Mouse (Mus musculus): ENCODE results near the gene Pard3. TPM values are rescaled to one million over a fixed set of nuclear protein-coding genes. Genes with fewer than 3 reads are reported as not detected.

Pard3 gene
- polyA plus RNA-seq, 1 experiment from 2014 or later = 12.7 TPM

- WGBS = 30% methylated on average over 7 of the region's 7 CpGs
- Histone ChIP-seq H3K27me3 (ENCODE audit: control insufficient read depth, insufficient read depth, low read length) (no peaks in the 10 kb centered on the region), H3K27ac (ENCODE audit: low read length) (no peak overlapping the region), H3K36me3 (ENCODE audit: control insufficient read depth, insufficient read depth) (no peaks in the 10 kb centered on the region), H3K4me2 (ENCODE audit: low read depth, low read length) (no peak overlapping the region), H3K4me3 (ENCODE audit: low read length) (no peak overlapping the region), H3K9me3 (replicated peaks; ENCODE audit: control insufficient read depth, low read length) (no peaks in the 10 kb centered on the region), H3K4me1 (ENCODE audit: control insufficient read depth, insufficient read depth, low read length) (peaks cover 36% of the 10 kb centered on the region), H3K9ac (ENCODE audit: low read length) (no peak overlapping the region)
- ATAC-seq (replicated peaks; ENCODE audit: extremely low read depth, insufficient read depth, low FRiP score) = no peak
These were observed 126.7 kb downstream of the Pard3 start for GRCm38 (mm10) chr8:127190350-127190749.

- Histone ChIP-seq H3K27me3 (ENCODE audit: control insufficient read depth, insufficient read depth, low read length) (no peaks in the 10 kb centered on the region), H3K4me1 (ENCODE audit: control insufficient read depth, insufficient read depth, low read length) (peaks cover 27% of the 10 kb centered on the region), H3K4me2 (ENCODE audit: low read depth, low read length) (no peak overlapping the region), H3K27ac (ENCODE audit: low read length) (no peak overlapping the region), H3K36me3 (ENCODE audit: control insufficient read depth, insufficient read depth) (no peaks in the 10 kb centered on the region), H3K9me3 (replicated peaks; ENCODE audit: control insufficient read depth, low read length) (no peaks in the 10 kb centered on the region), H3K9ac (ENCODE audit: low read length) (no peak overlapping the region), H3K4me3 (ENCODE audit: low read length) (no peak overlapping the region)
- no peak for ATAC-seq (replicated peaks; ENCODE audit: extremely low read depth, insufficient read depth, low FRiP score)
- whole genome bisulfite sequencing = 35% methylated on average over 5 of the region's 5 CpGs
These were observed 127.7 kb downstream of the Pard3 start for GRCm38 (mm10) chr8:127191387-127191786.

GRCm38 (mm10) chr8:127191824-127192223 lies 128.1 kb downstream of the Pard3 start:
- Histone ChIP-seq H3K4me3 (ENCODE audit: low read length) (no peak overlapping the region), H3K9me3 (replicated peaks; ENCODE audit: control insufficient read depth, low read length) (no peaks in the 10 kb centered on the region), H3K27ac (ENCODE audit: low read length) (no peak overlapping the region), H3K9ac (ENCODE audit: low read length) (no peak overlapping the region), H3K4me1 (ENCODE audit: control insufficient read depth, insufficient read depth, low read length) (peaks cover 31% of the 10 kb centered on the region), H3K4me2 (ENCODE audit: low read depth, low read length) (no peak overlapping the region), H3K36me3 (ENCODE audit: control insufficient read depth, insufficient read depth) (no peaks in the 10 kb centered on the region), H3K27me3 (ENCODE audit: control insufficient read depth, insufficient read depth, low read length) (no peaks in the 10 kb centered on the region)
- 65% methylated on average over 6 of the region's 6 CpGs for WGBS
- ATAC-seq (replicated peaks; ENCODE audit: extremely low read depth, insufficient read depth, low FRiP score) = no peak

- H3K9ac ChIP-seq (ENCODE audit: low read length) = 0 out of 2 replicates have a peak overlapping the region, but pooled peaks have one; percentile 13
- no peak overlapping the region for H3K4me3 ChIP-seq (ENCODE audit: low read length)
- H3K4me1 ChIP-seq (ENCODE audit: control insufficient read depth, insufficient read depth, low read length) = peaks cover 33% of the 10 kb centered on the region
- H3K27me3 ChIP-seq (ENCODE audit: control insufficient read depth, insufficient read depth, low read length) = no peaks in the 10 kb centered on the region
- no peaks in the 10 kb centered on the region for H3K36me3 ChIP-seq (ENCODE audit: control insufficient read depth, insufficient read depth)
- H3K27ac ChIP-seq (ENCODE audit: low read length) = no peak overlapping the region
- no peak overlapping the region for H3K4me2 ChIP-seq (ENCODE audit: low read depth, low read length)
- H3K9me3 ChIP-seq (replicated peaks; ENCODE audit: control insufficient read depth, low read length) = no peaks in the 10 kb centered on the region
- no peak for ATAC-seq (replicated peaks; ENCODE audit: extremely low read depth, insufficient read depth, low FRiP score)
- 67% methylated on average over 10 of the region's 10 CpGs for WGBS
These were observed 128.6 kb downstream of the Pard3 start for GRCm38 (mm10) chr8:127192331-127192730.

- no peak overlapping the region for H3K4me3 ChIP-seq (ENCODE audit: low read length)
- no peak for ATAC-seq (replicated peaks; ENCODE audit: extremely low read depth, insufficient read depth, low FRiP score)
- H3K9ac ChIP-seq (ENCODE audit: low read length) = no peak overlapping the region
- no peaks in the 10 kb centered on the region for H3K9me3 ChIP-seq (replicated peaks; ENCODE audit: control insufficient read depth, low read length)
- H3K36me3 ChIP-seq (ENCODE audit: control insufficient read depth, insufficient read depth) = no peaks in the 10 kb centered on the region
- no peaks in the 10 kb centered on the region for H3K27me3 ChIP-seq (ENCODE audit: control insufficient read depth, insufficient read depth, low read length)
- 53% methylated on average over 6 of the region's 6 CpGs for WGBS
- H3K27ac ChIP-seq (ENCODE audit: low read length) = no peak overlapping the region
- H3K4me2 ChIP-seq (ENCODE audit: low read depth, low read length) = no peak overlapping the region
- H3K4me1 ChIP-seq (ENCODE audit: control insufficient read depth, insufficient read depth, low read length) = peaks cover 33% of the 10 kb centered on the region
These were observed 129.7 kb downstream of the Pard3 start for GRCm38 (mm10) chr8:127193375-127193774.

- H3K9ac ChIP-seq (ENCODE audit: low read length) = no peak overlapping the region
- H3K36me3 ChIP-seq (ENCODE audit: control insufficient read depth, insufficient read depth) = no peaks in the 10 kb centered on the region
- no peaks in the 10 kb centered on the region for H3K9me3 ChIP-seq (replicated peaks; ENCODE audit: control insufficient read depth, low read length)
- no peaks in the 10 kb centered on the region for H3K27me3 ChIP-seq (ENCODE audit: control insufficient read depth, insufficient read depth, low read length)
- no peak overlapping the region for H3K27ac ChIP-seq (ENCODE audit: low read length)
- WGBS = 83% methylated on average over 15 of the region's 15 CpGs
- H3K4me1 ChIP-seq (ENCODE audit: control insufficient read depth, insufficient read depth, low read length) = peaks cover 32% of the 10 kb centered on the region
- no peak overlapping the region for H3K4me2 ChIP-seq (ENCODE audit: low read depth, low read length)
- no peak for ATAC-seq (replicated peaks; ENCODE audit: extremely low read depth, insufficient read depth, low FRiP score)
- H3K4me3 ChIP-seq (ENCODE audit: low read length) = no peak overlapping the region
These were observed 131.2 kb downstream of the Pard3 start for GRCm38 (mm10) chr8:127194786-127195407.

GRCm38 (mm10) chr8:127196505-127197265 lies 133.0 kb downstream of the Pard3 start:
- H3K27me3 ChIP-seq (ENCODE audit: control insufficient read depth, insufficient read depth, low read length) = no peaks in the 10 kb centered on the region
- no peak overlapping the region for H3K4me2 ChIP-seq (ENCODE audit: low read depth, low read length)
- no peaks in the 10 kb centered on the region for H3K36me3 ChIP-seq (ENCODE audit: control insufficient read depth, insufficient read depth)
- ATAC-seq (replicated peaks; ENCODE audit: extremely low read depth, insufficient read depth, low FRiP score) = no peak
- peaks cover 25% of the 10 kb centered on the region for H3K4me1 ChIP-seq (ENCODE audit: control insufficient read depth, insufficient read depth, low read length)
- H3K4me3 ChIP-seq (ENCODE audit: low read length) = no peak overlapping the region
- no peak overlapping the region for H3K9ac ChIP-seq (ENCODE audit: low read length)
- H3K9me3 ChIP-seq (replicated peaks; ENCODE audit: control insufficient read depth, low read length) = no peaks in the 10 kb centered on the region
- WGBS = 66% methylated on average over 13 of the region's 13 CpGs
- no peak overlapping the region for H3K27ac ChIP-seq (ENCODE audit: low read length)

GRCm38 (mm10) chr8:127207455-127207854 lies 143.8 kb downstream of the Pard3 start:
- no peak for ATAC-seq (replicated peaks; ENCODE audit: extremely low read depth, insufficient read depth, low FRiP score)
- no peaks in the 10 kb centered on the region for H3K36me3 ChIP-seq (ENCODE audit: control insufficient read depth, insufficient read depth)
- 64% methylated on average over 4 of the region's 4 CpGs for WGBS
- no peak overlapping the region for H3K4me3 ChIP-seq (ENCODE audit: low read length)
- peaks cover 2% of the 10 kb centered on the region; the same call in 1 of the 2 replicates for H3K4me1 ChIP-seq (ENCODE audit: control insufficient read depth, insufficient read depth, low read length)
- H3K9ac ChIP-seq (ENCODE audit: low read length) = no peak overlapping the region
- H3K9me3 ChIP-seq (replicated peaks; ENCODE audit: control insufficient read depth, low read length) = no peaks in the 10 kb centered on the region
- H3K4me2 ChIP-seq (ENCODE audit: low read depth, low read length) = no peak overlapping the region
- H3K27me3 ChIP-seq (ENCODE audit: control insufficient read depth, insufficient read depth, low read length) = no peaks in the 10 kb centered on the region
- no peak overlapping the region for H3K27ac ChIP-seq (ENCODE audit: low read length)

GRCm38 (mm10) chr8:127210621-127211020 lies 146.9 kb downstream of the Pard3 start:
- Histone ChIP-seq H3K9ac (ENCODE audit: low read length) (no peak overlapping the region), H3K27me3 (ENCODE audit: control insufficient read depth, insufficient read depth, low read length) (no peaks in the 10 kb centered on the region), H3K4me3 (ENCODE audit: low read length) (no peak overlapping the region), H3K4me2 (ENCODE audit: low read depth, low read length) (no peak overlapping the region), H3K9me3 (replicated peaks; ENCODE audit: control insufficient read depth, low read length) (no peaks in the 10 kb centered on the region), H3K36me3 (ENCODE audit: control insufficient read depth, insufficient read depth) (no peaks in the 10 kb centered on the region), H3K27ac (ENCODE audit: low read length) (no peak overlapping the region), H3K4me1 (ENCODE audit: control insufficient read depth, insufficient read depth, low read length) (0 out of 2 replicates have a peak, but pooled peaks cover 3% of the 10 kb centered on the region)
- ATAC-seq (replicated peaks; ENCODE audit: extremely low read depth, insufficient read depth, low FRiP score) = no peak
- 56% methylated on average over 4 of the region's 4 CpGs for WGBS
